Mouse (Mus musculus) liver, adult 2 months (tissue): ENCODE measurements at regions not wholly inside any gene's neighbourhood (a gene's known extent, or its start where the extent isn't known, plus 50 kb on each side); places are given as distances from the start of the nearest gene placed in this dataset.

Experiments used
- DNase-seq: peaks from one replicate; pipeline ENCODE4 v3.0.0-alpha.2; 2011; ENCODE audit warnings: low read depth, low spot score; ENCODE audit errors: extremely low read depth
- H3K27ac ChIP-seq: fragments of 200-500 bp; replicated peaks from 2 replicates; pipeline ENCODE4 v1.5.1; 2012; ENCODE audit warnings: low read depth, mild to moderate bottlenecking, control low read depth, inconsistent platforms, low read length; ENCODE audit not compliant: insufficient read depth
- H3K27me3 ChIP-seq: fragments of 200-500 bp; 2 replicates; pipeline ENCODE4 v1.6.1; 2012; ENCODE audit warnings: mild to moderate bottlenecking, moderate library complexity, low read length, inconsistent platforms; ENCODE audit not compliant: control insufficient read depth, insufficient read depth
- H3K36me3 ChIP-seq: fragments of 200-500 bp; 2 replicates; pipeline ENCODE4 v1.6.1; 2012; ENCODE audit warnings: low read length, inconsistent platforms; ENCODE audit not compliant: control insufficient read depth, insufficient read depth
- H3K4me1 ChIP-seq: fragments of 200-500 bp; 2 replicates; pipeline ENCODE4 v1.6.1; 2011; ENCODE audit warnings: low read length; ENCODE audit not compliant: control insufficient read depth, insufficient read depth
- H3K4me3 ChIP-seq: fragments of 200-500 bp; 2 replicates; pipeline ENCODE4 v1.5.1; 2011; ENCODE audit warnings: low read depth, mild to moderate bottlenecking, control low read depth, low read length, moderate library complexity; ENCODE audit not compliant: insufficient read depth
- H3K79me2 ChIP-seq: fragments of 200-500 bp; 2 replicates; pipeline ENCODE4 v1.6.1; 2012; ENCODE audit warnings: inconsistent platforms, mild to moderate bottlenecking, low read length, moderate library complexity; ENCODE audit not compliant: control insufficient read depth, insufficient read depth
- H3K9ac ChIP-seq: fragments of 200-500 bp; 2 replicates; pipeline ENCODE4 v1.6.1; 2012; ENCODE audit warnings: low read depth, mild to moderate bottlenecking, control low read depth, inconsistent platforms, low read length
- CTCF ChIP-seq: fragments of 200-500 bp; IDR thresholded peaks from 2 replicates; pipeline ENCODE4 v1.5.1; 2011; ENCODE audit warnings: low read depth, low read length, control low read depth
- POLR2A ChIP-seq: fragments of 200-500 bp; IDR thresholded peaks from 2 replicates; pipeline ENCODE4 v1.6.1; 2011; ENCODE audit warnings: low read length, control low read depth; ENCODE audit not compliant: insufficient read depth; ENCODE audit errors: extremely low read depth
- WGBS: fragments of 180-500 bp; shearing (Covaris S2); methylation state at CpG from one replicate; pipeline ENCODE4 v1.1.7; 2018; 5-methylcytosine and 5-hydroxymethylcytosine counted together

DNA sequence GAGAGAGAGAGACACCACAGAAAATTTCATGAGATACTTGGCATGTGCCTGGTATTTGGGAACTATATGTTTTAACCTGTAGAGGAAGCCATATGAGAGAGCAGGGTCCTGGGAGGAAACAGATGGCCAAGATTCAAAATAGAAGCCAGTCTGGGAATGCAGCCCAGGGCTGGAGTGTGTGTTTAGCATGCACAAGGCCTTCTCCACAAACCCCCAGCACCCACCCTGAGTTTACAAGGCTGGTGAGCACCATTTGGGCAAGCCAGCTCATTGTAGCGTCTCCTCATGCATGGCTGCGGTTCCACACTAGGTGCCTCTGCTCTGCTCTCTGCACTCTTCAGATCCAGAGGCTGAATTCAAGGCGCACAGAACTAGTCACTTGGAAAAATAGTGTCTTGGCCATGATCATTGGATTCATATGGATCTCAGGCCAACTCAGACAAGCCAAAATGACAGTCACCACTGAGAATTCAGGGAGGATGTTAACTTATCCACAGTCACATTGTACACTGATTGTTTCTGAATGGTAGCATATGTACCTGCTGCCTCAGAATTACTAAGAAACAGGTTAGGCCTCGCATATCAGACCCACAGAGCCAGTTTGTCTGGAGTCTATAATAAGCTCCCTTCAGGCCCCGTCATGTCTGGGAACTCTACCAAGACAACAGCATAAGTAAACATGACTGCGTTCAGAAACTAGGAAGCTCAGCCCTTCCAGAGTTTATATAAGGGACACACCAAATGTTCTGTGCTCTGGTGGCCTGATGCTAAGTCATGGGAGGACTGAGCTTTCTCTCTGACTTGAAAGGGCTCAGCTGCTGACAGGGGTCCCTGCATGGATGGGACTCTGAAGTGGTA lies 63.5 kb upstream of the Sorl1 start:
- peak; percentile 77 for DNase-seq
- Histone ChIP-seq H3K36me3 (no peaks in the 10 kb centered on the region), H3K4me3 (no peak overlapping the region), H3K27ac (0 out of 2 replicates have a peak overlapping the region, but pooled peaks have one; percentile 27), H3K79me2 (no peaks in the 10 kb centered on the region), H3K4me1 (peaks cover 7% of the 10 kb centered on the region; the same call in 1 of the 2 replicates), H3K9ac (no peak overlapping the region), H3K27me3 (no peaks in the 10 kb centered on the region)
- TF ChIP-seq CTCF (no peak), POLR2A (no peak)
- WGBS: 54% methylated on average over 6 of the region's 6 CpGs

DNA sequence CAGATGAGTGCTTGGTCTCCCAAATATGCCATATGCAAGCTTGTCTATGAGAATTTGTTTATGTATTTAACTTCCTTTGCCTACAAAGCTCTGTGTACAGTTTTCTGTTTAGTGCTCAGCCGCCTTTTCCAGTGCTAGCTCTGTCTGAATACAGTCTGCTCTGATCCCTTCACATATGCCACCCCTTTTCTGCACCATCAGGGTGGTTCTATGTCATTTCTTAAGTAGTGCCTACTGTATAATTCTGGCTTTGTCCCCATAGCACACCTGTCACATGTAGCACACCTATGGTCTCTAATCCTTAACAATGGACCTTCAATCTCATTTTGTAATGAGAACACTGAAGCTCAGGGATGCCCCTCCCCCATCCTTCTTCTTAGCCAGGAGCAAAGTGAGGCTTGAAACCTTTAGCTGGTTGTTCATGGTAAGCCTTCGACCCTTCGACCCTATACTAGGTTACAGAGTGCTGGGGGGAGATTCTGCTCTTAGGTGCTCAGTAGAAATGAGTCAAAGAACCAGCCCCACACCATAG lies 60.1 kb upstream of the Sorl1 start:
- H3K4me3 ChIP-seq: no peak overlapping the region
- no peak overlapping the region for H3K27ac ChIP-seq
- WGBS: 86% methylated on average over 3 of the region's 3 CpGs
- H3K9ac ChIP-seq: no peak overlapping the region
- H3K4me1 ChIP-seq: peaks cover 7% of the 10 kb centered on the region; the same call in 1 of the 2 replicates
- H3K27me3 ChIP-seq: no peaks in the 10 kb centered on the region
- no peak for DNase-seq
- no peaks in the 10 kb centered on the region for H3K79me2 ChIP-seq
- no peaks in the 10 kb centered on the region for H3K36me3 ChIP-seq
- TF ChIP-seq POLR2A (no peak), CTCF (no peak)

DNA sequence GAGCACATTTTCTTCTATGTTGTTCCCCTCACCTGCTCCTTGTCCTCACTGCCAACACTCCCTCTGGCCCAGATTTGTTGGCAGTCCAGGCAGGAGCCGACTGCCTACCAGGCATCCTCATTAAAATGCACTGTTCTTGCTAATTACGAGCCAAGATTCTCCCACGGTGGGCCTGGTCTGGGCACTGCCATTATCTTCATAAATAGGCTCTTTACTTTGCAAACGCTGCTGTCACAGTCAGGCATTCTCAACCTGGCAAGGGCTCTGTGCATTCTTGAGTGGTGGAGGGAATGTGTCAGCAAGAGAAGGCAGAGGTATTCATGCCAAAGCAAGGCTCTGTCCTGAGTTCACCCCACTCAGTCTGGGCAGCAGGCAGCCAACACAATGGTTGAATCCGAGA lies 59.4 kb upstream of the Sorl1 start:
- no peaks in the 10 kb centered on the region for H3K79me2 ChIP-seq
- WGBS: 78% methylated on average over 5 of the region's 5 CpGs
- DNase-seq: no peak
- no peaks in the 10 kb centered on the region for H3K36me3 ChIP-seq
- H3K27me3 ChIP-seq: no peaks in the 10 kb centered on the region
- TF ChIP-seq CTCF (no peak), POLR2A (no peak)
- H3K4me1 ChIP-seq: peaks cover 7% of the 10 kb centered on the region; the same call in 1 of the 2 replicates
- no peak overlapping the region for H3K4me3 ChIP-seq
- H3K9ac ChIP-seq: no peak overlapping the region
- no peak overlapping the region for H3K27ac ChIP-seq

DNA sequence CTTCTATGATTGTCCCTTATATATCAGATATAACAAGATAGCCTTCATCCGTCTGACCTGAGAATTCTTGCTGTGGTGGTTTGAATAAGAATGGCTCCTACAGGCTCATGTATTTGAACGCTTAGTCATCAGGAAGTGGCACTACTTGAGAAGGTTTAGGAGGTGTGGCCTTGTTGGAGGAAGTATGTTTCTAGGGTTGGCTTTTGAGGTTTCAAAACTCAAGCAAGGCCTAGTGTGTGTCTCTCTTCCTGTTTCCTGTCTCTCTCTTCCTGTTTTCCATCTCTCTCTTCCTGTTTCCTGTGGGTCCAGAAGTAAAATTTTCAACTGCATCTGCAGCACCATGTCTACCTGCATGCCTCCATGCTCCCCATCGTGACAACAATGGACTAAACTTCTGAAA lies 58.3 kb upstream of the Sorl1 start:
- Histone ChIP-seq H3K27ac (no peak overlapping the region), H3K4me3 (no peak overlapping the region), H3K9ac (no peak overlapping the region), H3K79me2 (no peaks in the 10 kb centered on the region), H3K36me3 (no peaks in the 10 kb centered on the region), H3K27me3 (no peaks in the 10 kb centered on the region), H3K4me1 (no peaks in the 10 kb centered on the region)
- WGBS: 94% methylated on average over 3 of the region's 3 CpGs
- TF ChIP-seq POLR2A (no peak), CTCF (no peak)
- DNase-seq: no peak

DNA sequence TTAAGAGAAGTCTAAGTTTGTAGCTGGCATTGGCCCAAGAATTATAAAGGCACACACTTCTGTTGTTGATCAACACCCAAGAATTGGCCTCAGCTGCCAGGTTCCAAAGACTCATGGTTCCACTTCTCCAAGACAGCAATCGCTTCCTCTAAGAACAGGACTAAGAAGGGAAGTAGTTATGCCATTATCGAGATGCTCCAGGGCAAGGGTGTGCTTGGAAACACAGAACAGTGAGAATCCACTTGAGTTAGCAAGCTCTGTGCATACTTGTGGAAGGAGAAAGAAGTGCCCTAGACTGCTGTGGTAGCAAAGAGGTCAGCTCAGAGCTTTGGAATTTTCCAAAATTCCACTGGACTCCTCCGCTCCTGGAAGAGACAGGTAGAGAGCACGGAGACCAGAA lies 56.1 kb upstream of the Sorl1 start:
- DNase-seq: no peak
- Histone ChIP-seq H3K79me2 (no peaks in the 10 kb centered on the region), H3K36me3 (no peaks in the 10 kb centered on the region), H3K4me3 (no peak overlapping the region), H3K4me1 (no peaks in the 10 kb centered on the region), H3K27ac (no peak overlapping the region), H3K9ac (no peak overlapping the region), H3K27me3 (no peaks in the 10 kb centered on the region)
- TF ChIP-seq POLR2A (no peak), CTCF (no peak)
- WGBS: 83% methylated on average over 4 of the region's 4 CpGs
